Mouse (Mus musculus) kidney, postnatal 4 days (tissue): ENCODE data around the gene Vmn1r81.

Experiments used
- DNase-seq, 2 experiments: peaks; one replicate each; pipeline ENCODE4 v3.0.0; 2021; ENCODE audit warnings: mixed read lengths in 2 of 2

Gene Vmn1r81

DNA sequence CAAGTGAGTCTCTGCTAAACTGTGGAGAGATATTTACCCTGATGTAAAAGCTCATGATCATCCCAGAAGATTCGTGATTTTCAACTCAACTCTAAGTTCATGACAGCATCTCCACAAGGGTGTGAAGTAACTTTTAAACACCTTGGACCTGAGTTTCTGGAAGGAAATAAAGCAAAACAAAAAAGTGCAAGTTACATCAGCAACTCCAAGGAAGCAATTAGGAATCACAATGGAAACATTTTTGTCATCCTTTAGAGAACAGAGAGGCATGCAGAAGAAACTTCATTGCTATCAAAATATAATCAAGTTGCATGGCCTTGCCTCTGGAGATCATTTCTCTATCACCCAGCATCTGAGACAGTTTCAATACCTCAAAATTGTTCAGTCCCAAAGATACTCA is at the start of gene Vmn1r81:
Gene Vmn1r81, minus strand, starts transcription at position 101 of the 400 bp plus-strand sequence.
- no peak for DNase-seq

DNA sequence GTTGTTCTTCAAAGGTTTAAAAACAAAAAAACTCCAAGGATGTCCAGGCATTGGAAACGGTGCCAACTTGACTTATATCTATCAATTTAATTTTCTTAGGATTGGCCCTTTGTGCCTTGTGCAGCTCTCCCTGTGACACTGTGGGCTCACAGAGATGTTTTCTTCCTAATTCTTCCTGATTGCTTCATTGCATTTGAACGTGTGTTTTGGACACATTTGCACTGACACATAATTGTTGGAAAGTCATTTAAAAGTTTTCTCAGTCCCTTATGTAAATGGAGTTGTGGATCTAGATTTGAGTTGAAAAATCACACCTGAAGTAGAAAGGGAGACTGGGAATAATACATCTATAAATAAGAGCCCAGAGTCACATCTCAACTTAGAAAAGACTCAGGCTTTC is 32.1 kb upstream of the Vmn1r81 start, which contains the start of gene Vmn1r82:
Gene Vmn1r82, plus strand, starts transcription at position 301 of the 400 bp plus-strand sequence.
- DNase-seq = no peak

DNA sequence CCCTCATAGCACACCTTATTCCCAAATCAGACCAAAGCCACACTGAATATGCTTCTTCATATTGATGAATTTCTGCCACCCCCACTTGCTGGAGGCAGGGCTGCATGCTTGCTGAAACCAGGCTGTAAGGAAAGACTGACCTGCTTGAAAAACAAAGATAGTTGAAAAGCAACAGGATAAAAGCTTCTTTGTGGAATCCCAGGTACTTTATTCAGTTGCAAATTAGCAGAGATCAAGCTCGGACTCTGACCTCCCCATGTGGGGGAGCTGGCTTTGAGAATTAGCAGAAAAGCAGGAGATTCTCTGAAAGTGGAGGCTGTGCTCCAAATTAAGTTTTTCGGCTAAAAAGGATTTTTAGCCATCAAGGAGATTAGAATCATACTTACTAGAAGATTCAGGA is 63.9 kb downstream of the Vmn1r81 start:
- DNase-seq = no peak
